Mouse (Mus musculus) neural tube, embryonic 12.5 days (tissue): Measurements from ENCODE around the gene Hoxa1. TPM values are rescaled to one million over a fixed set of nuclear protein-coding genes. Genes with fewer than 3 reads are reported as not detected.
A peak's percentile ranks its signal among the peaks of the same experiment; 100 is the strongest.

Source experiments
- ATAC-seq: fragments of 200-750 bp; cut with Nextera tagmentation; 2 replicates; pipeline ENCODE4 v1.8.0; 2017; ENCODE audit warnings: low read depth, mild to moderate bottlenecking, moderate TSS enrichment, moderate library complexity; ENCODE audit not compliant: low FRiP score
- H3K27ac ChIP-seq: fragments of 300-500 bp; sonication (generic); 2 replicates; pipeline ENCODE4 v1.5.1; 2016
- H3K27me3 ChIP-seq: fragments of 300-500 bp; sonication (generic); replicated peaks from 2 replicates; pipeline ENCODE4 v1.6.1; 2016; ENCODE audit warnings: mild to moderate bottlenecking
- H3K36me3 ChIP-seq: fragments of 300-500 bp; sonication (generic); 2 replicates; pipeline ENCODE4 v1.6.1; 2016; ENCODE audit warnings: mild to moderate bottlenecking
- H3K4me1 ChIP-seq: fragments of 300-500 bp; sonication (generic); 2 replicates; pipeline ENCODE4 v1.6.1; 2016
- H3K4me2 ChIP-seq: fragments of 300-500 bp; sonication (generic); replicated peaks from 2 replicates; pipeline ENCODE4 v1.6.1; 2016; ENCODE audit warnings: mild to moderate bottlenecking
- H3K4me3 ChIP-seq: fragments of 300-500 bp; sonication (generic); 2 replicates; pipeline ENCODE4 v1.5.1; 2016
- H3K9ac ChIP-seq: fragments of 300-500 bp; sonication (generic); 2 replicates; pipeline ENCODE4 v1.6.1; 2016; ENCODE audit warnings: mild to moderate bottlenecking
- H3K9me3 ChIP-seq: fragments of 300-500 bp; sonication (generic); 2 replicates; pipeline ENCODE4 v1.6.1; 2016; ENCODE audit warnings: mild to moderate bottlenecking
- whole genome bisulfite sequencing: fragments of 180-500 bp; shearing (Covaris S2); methylation state at CpG from one replicate; pipeline ENCODE4 v1.1.7; 2016; 5-methylcytosine and 5-hydroxymethylcytosine counted together
- polyA plus RNA-seq: library from polyadenylated mRNA; unstranded; fragments of >200 nt; fragmentation: Nextera tagmentation; extraction: Ambion mirVana; gene quantifications from 2 replicates; pipeline ENCODE4 v1.2.1, GENCODE M21; 2016

Gene Hoxa1
- polyA plus RNA-seq, 1 experiment from 2014 or later = 4.7 TPM

- H3K4me3 ChIP-seq = peak overlapping the region; percentile 45
- peak overlapping the region; percentile 99 for H3K4me2 ChIP-seq
- ATAC-seq = no peak
- H3K27me3 ChIP-seq = no peaks in the 10 kb centered on the region
- H3K36me3 ChIP-seq = peaks cover 23% of the 10 kb centered on the region
- no peaks in the 10 kb centered on the region for H3K9me3 ChIP-seq
- 3% methylated on average over 14 of the region's 14 CpGs for WGBS
- peak overlapping the region; percentile 99 for H3K9ac ChIP-seq
- H3K4me1 ChIP-seq = peaks cover 80% of the 10 kb centered on the region
- H3K27ac ChIP-seq = peak overlapping the region; percentile 100
Measured at GRCm38 (mm10) chr6:52167736-52168161, 9.6 kb upstream of the Hoxa1 start.

DNA sequence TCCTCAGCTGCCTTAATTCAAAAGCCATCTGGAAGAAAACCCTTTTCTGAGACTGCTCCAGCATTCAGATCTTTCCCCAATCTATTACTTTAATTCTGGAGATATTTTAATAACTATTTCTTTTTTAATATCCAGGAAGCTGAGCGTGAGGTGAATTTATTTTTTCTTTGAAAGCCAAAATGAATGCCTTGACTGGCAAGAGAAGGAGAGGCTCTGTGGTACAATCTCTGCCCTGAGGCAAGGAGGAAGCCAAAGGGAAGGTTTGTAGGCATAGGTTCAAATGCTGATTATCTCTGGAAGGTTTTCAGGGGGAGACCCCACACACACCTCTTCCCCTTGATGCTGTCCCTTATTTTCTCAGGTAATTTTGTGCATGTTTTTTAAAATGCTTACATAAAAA lies 9.1 kb upstream of the Hoxa1 start:
- Histone ChIP-seq H3K9ac (peak overlapping the region; percentile 99), H3K27me3 (no peaks in the 10 kb centered on the region), H3K36me3 (peaks cover 22% of the 10 kb centered on the region), H3K27ac (peak overlapping the region; percentile 100), H3K4me3 (peak overlapping the region; percentile 45), H3K4me1 (peaks cover 77% of the 10 kb centered on the region), H3K9me3 (no peaks in the 10 kb centered on the region), H3K4me2 (peak overlapping the region; percentile 99)
- 16% methylated on average over 1 of the region's 1 CpGs for WGBS
- no peak for ATAC-seq

DNA sequence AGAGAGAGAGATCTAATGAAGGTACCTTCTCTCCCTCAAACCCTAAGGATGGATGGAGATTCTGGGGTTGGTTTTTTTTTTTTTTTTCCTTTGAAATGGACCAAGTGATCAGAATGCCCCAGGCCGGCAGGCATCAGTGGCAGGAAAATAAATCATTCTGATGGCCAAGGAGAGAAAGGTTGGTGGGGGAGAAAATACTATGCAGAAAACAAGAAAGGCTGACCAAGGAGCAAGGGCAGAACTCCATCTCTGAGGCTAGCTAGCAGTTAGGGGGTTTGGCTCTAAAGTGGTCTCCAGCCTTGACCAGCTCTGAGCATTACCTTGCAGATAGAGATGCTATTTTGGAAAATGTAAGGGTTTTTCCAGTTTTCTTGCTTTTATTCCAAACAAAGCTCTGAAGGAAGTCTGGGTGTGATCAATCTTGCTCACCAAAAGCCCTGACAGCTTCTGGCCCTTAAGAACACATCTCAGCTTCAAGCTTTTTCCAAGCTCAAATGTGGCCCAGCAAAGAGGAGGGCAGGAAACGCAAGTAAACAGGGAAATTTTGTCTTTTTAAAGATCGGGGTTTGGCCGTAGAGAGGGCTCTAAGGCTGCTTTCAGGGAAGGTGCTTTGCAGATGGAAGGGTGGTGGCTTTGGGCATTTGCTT lies 8.4 kb upstream of the Hoxa1 start:
- WGBS = 3% methylated on average over 4 of the region's 4 CpGs
- Histone ChIP-seq H3K4me3 (peak overlapping the region; percentile 74), H3K36me3 (peaks cover 17% of the 10 kb centered on the region), H3K4me1 (peaks cover 70% of the 10 kb centered on the region), H3K9ac (peak overlapping the region; percentile 99), H3K27me3 (no peaks in the 10 kb centered on the region), H3K27ac (peak overlapping the region; percentile 100), H3K4me2 (peak overlapping the region; percentile 99), H3K9me3 (no peaks in the 10 kb centered on the region)
- ATAC-seq = no peak

GRCm38 (mm10) chr6:52165441-52166370 lies 7.6 kb upstream of the Hoxa1 start:
- Histone ChIP-seq H3K4me1 (peaks cover 63% of the 10 kb centered on the region), H3K27ac (peak overlapping the region; percentile 100), H3K36me3 (peaks cover 17% of the 10 kb centered on the region), H3K27me3 (no peaks in the 10 kb centered on the region), H3K9ac (peak overlapping the region; percentile 99), H3K4me2 (peak overlapping the region; percentile 99), H3K9me3 (no peaks in the 10 kb centered on the region), H3K4me3 (peak overlapping the region; percentile 74)
- WGBS = under 1% methylated on average over 28 of the region's 28 CpGs
- no peak for ATAC-seq

DNA sequence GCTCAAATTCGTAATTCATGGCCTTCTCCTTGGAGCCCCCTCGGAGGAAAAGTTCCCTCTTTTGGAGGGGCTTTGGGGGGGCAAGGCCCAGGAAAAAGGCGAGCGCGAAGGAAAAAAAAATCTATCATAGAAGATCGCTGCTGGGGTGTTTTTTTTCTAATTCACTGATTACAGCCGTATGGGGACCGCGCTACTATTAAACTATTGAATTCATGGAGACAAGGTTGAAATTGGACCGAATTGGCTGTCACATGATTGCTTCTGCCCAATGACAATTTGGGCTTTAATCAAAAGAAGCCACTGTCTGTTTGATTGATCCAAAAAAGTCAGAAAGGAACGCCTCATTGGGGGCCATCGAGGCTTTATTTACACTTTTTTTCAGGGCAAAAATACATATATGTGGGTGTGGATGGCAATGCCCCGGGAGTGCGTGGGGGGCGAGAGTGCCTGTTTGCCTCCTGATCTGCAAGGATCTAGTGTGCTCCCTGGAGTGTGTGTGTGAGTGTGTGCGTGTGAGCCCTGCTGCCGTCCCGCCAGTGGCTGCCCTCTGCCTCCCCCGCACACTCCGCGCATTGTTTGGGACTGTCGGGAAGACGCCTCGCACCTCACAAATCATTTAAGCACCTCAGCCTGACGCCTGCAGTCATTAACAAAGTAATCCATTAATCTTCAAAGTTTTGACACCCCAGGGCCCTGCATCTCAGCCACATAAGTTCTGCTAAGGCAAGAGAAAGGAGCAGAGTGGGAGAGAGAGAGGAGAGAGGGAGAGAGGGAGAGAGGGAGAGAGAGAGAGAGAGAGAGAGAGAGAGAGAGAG lies 6.7 kb upstream of the Hoxa1 start, which contains the start of gene Hoxa2:
Gene Hoxa2, minus strand, starts transcription at position 206 of the 815 bp plus-strand sequence.
- no peaks in the 10 kb centered on the region for H3K9me3 ChIP-seq
- peaks cover 9% of the 10 kb centered on the region for H3K36me3 ChIP-seq
- peak within 1 kb of the TSS; percentile 100 for H3K27ac ChIP-seq
- under 1% methylated on average over 25 of the region's 25 CpGs for WGBS
- peaks cover 63% of the 10 kb centered on the region for H3K4me1 ChIP-seq
- H3K27me3 ChIP-seq = no peaks in the 10 kb centered on the region
- ATAC-seq = peak; percentile 67
- peak within 1 kb of the TSS; percentile 99 for H3K4me2 ChIP-seq
- peak within 1 kb of the TSS; percentile 74 for H3K4me3 ChIP-seq
- H3K9ac ChIP-seq = peak within 1 kb of the TSS; percentile 99

- H3K27ac ChIP-seq = peak overlapping the region; percentile 100
- peaks cover 6% of the 10 kb centered on the region; the same call in 1 of the 2 replicates for H3K36me3 ChIP-seq
- under 1% methylated on average over 39 of the region's 39 CpGs for WGBS
- peaks cover 64% of the 10 kb centered on the region for H3K4me1 ChIP-seq
- H3K9me3 ChIP-seq = no peaks in the 10 kb centered on the region
- H3K9ac ChIP-seq = peak overlapping the region; percentile 99
- ATAC-seq = peak; percentile 10; the same call in 1 of the 2 replicates
- peak overlapping the region; percentile 99 for H3K4me2 ChIP-seq
- no peaks in the 10 kb centered on the region for H3K27me3 ChIP-seq
- peak overlapping the region; percentile 74 for H3K4me3 ChIP-seq
Measured at GRCm38 (mm10) chr6:52164051-52164625, 6.0 kb upstream of the Hoxa1 start.

- Histone ChIP-seq H3K9me3 (no peaks in the 10 kb centered on the region), H3K4me2 (peak overlapping the region; percentile 99), H3K9ac (peak overlapping the region; percentile 99), H3K36me3 (peaks cover 3% of the 10 kb centered on the region; the same call in 1 of the 2 replicates), H3K4me1 (peaks cover 62% of the 10 kb centered on the region), H3K4me3 (peak overlapping the region; percentile 74), H3K27ac (peak overlapping the region; percentile 100), H3K27me3 (no peaks in the 10 kb centered on the region)
- ATAC-seq = no peak
- WGBS = 1% methylated on average over 17 of the region's 17 CpGs
Measured at GRCm38 (mm10) chr6:52163366-52164031, 5.4 kb upstream of the Hoxa1 start.

DNA sequence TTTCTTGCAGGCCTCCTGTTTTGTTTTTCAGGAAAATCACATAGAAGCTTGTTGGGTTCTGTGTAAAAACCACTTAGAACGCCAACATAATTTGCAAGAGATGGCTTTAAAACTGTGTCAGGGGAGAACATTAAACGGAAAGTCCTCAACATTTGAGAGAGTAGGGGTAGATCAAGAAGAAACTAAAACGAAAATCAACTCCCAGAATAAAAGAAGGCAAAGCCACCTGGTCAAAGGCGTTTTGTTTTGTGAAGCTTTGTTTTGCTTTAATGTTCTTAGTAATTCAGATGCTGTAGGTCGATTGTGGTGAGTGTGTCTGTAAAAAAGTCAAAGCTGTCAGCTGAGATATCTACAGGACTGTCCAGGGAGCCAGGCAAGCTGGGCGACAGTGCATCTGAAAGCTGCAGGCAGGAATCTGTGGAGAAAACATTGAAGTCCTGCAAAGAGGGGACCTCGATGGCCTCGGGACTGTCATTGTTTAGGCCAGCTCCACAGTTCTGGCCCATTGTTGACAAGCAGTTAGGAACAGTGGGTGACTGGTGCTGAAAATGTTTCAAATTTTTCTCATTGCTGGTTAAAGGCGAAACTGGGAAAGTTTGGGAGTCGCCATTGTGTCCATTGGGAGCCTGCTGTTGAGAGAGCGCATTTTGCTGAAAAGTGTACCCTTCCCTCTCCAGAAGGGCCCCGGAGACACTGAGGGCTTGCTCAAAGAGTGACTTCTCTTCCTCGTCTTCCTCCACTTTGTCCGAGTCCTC lies 4.7 kb upstream of the Hoxa1 start:
- WGBS = 2% methylated on average over 14 of the region's 14 CpGs
- Histone ChIP-seq H3K4me3 (peak overlapping the region; percentile 74), H3K9ac (peak overlapping the region; percentile 99), H3K4me2 (peak overlapping the region; percentile 99), H3K27me3 (no peaks in the 10 kb centered on the region), H3K9me3 (no peaks in the 10 kb centered on the region), H3K4me1 (peaks cover 57% of the 10 kb centered on the region), H3K36me3 (peaks cover 3% of the 10 kb centered on the region; the same call in 1 of the 2 replicates), H3K27ac (peak overlapping the region; percentile 100)
- no peak for ATAC-seq

DNA sequence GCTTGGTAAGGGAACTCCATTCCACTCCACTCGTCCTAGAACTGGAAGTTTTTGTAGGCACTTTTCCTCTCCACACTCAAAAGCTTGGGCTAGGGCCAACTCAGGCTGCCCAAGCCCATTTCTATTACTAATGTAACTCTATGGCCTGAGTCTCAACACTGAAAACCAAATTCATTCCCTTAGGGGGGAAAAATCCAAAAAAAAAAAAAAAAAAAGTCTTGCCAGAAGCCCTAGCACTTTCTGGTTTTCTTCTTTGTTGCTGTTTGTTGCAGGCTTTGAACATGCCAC lies 3.9 kb upstream of the Hoxa1 start:
- Histone ChIP-seq H3K27me3 (no peaks in the 10 kb centered on the region), H3K36me3 (peaks cover 3% of the 10 kb centered on the region; the same call in 1 of the 2 replicates), H3K4me3 (peak overlapping the region; percentile 25), H3K9ac (peak overlapping the region; percentile 99), H3K9me3 (no peaks in the 10 kb centered on the region), H3K4me1 (peaks cover 58% of the 10 kb centered on the region), H3K4me2 (peak overlapping the region; percentile 99), H3K27ac (peak overlapping the region; percentile 66)
- WGBS = 5% methylated on average over 1 of the region's 1 CpGs
- no peak for ATAC-seq

DNA sequence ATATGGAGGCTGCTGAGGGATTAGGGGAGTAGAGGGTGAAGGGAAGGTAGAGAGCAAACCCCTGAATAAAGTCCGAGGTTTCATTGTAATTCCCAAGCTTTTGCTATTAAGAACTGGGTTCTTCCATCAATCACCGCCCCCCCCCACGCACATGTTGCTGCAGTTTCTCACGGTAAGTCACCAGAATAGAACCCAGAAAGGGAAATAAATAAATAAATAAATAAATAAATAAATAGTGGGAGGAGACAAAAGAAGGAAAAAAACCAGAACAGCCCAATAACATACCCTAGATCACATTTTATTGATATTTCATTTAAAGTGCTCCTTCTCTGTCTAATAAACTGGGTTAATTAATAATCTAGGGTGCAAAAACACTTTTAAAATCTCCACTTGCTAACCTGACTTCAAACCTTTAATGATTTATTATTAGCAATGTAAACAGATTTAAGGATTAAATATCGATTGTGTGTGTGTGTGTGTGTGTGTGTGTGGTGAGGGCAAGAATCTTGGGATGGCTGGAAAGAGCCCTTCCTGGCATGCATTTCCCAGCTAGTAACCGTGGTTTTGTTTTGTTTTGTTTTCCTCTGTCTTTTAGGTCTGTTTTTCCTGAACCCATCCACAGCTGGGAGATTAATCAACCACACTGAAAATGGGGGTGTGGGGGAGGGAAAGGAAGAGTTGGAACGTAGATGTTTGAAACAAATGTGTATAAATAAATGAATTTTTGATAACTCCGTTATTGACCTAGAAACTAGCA lies 3.4 kb upstream of the Hoxa1 start:
- 2% methylated on average over 8 of the region's 8 CpGs for WGBS
- Histone ChIP-seq H3K4me2 (peak overlapping the region; percentile 99), H3K9me3 (no peaks in the 10 kb centered on the region), H3K27me3 (no peaks in the 10 kb centered on the region), H3K9ac (peak overlapping the region; percentile 99), H3K4me3 (peak overlapping the region; percentile 75), H3K36me3 (peaks cover 3% of the 10 kb centered on the region; the same call in 1 of the 2 replicates), H3K27ac (peak overlapping the region; percentile 98), H3K4me1 (peaks cover 57% of the 10 kb centered on the region)
- ATAC-seq = no peak
